Mouse (Mus musculus) MEL (cell line): ENCODE measurements around the gene Tesc. TPM values are rescaled to one million over a fixed set of nuclear protein-coding genes. Genes with fewer than 3 reads are reported as not detected.

Source experiments
- DNase-seq: peaks from one replicate; pipeline ENCODE4 v3.0.0; 2011; ENCODE audit warnings: low read depth, low spot score
- H3K27ac ChIP-seq: 2 replicates; pipeline ENCODE4 v1.5.1; 2012; ENCODE audit warnings: low read depth, mild to moderate bottlenecking, control low read depth, low read length, moderate library complexity; ENCODE audit not compliant: control insufficient read depth
- H3K27me3 ChIP-seq, 2 experiments: fragments of 150-350 bp in 1 of 2; sonication (generic) in 1 of 2; 2 replicates each; pipeline ENCODE4 v1.6.1; 2012; ENCODE audit warnings: low read length in 2 of 2, mild to moderate bottlenecking in 2 of 2, improper control_type of control experiment in 1 of 2, moderate library complexity in 1 of 2; ENCODE audit not compliant: insufficient read depth in 2 of 2, control insufficient read depth in 1 of 2
- H3K36me3 ChIP-seq, 2 experiments: 2 replicates each; pipeline ENCODE4 v1.6.1; 2012 to 2014; ENCODE audit warnings: low read length in 2 of 2, improper control_type of control experiment in 1 of 2, inconsistent platforms in 1 of 2, mild to moderate bottlenecking in 1 of 2; ENCODE audit not compliant: insufficient read depth in 2 of 2, control insufficient read depth in 1 of 2
- H3K4me1 ChIP-seq, 2 experiments: fragments of 150-350 bp in 1 of 2; sonication (generic) in 1 of 2; 2 replicates each; pipeline ENCODE4 v1.6.1; 2012; ENCODE audit warnings: low read length in 2 of 2, improper control_type of control experiment in 1 of 2, mild to moderate bottlenecking in 1 of 2; ENCODE audit not compliant: insufficient read depth in 2 of 2, control insufficient read depth in 1 of 2
- H3K4me3 ChIP-seq, 2 experiments: fragments of 150-350 bp in 1 of 2; sonication (generic) in 1 of 2; 2 replicates each; pipeline ENCODE4 v1.5.1; 2012; ENCODE audit warnings: low read depth in 2 of 2, low read length in 2 of 2, mild to moderate bottlenecking in 2 of 2, moderate library complexity in 2 of 2, control low read depth in 1 of 2, improper control_type of control experiment in 1 of 2; ENCODE audit not compliant: control insufficient read depth in 1 of 2, insufficient read depth in 1 of 2
- H3K79me2 ChIP-seq: 2 replicates; pipeline ENCODE4 v1.6.1; 2012; ENCODE audit warnings: mild to moderate bottlenecking, low read length, moderate library complexity; ENCODE audit not compliant: control insufficient read depth, poor library complexity, insufficient read depth
- H3K9ac ChIP-seq: 2 replicates; pipeline ENCODE4 v1.6.1; 2012; ENCODE audit warnings: low read depth, mild to moderate bottlenecking, control low read depth, low read length, moderate library complexity; ENCODE audit not compliant: control insufficient read depth, poor library complexity, severe bottlenecking
- H3K9me3 ChIP-seq: fragments of 150-350 bp; sonication (generic); replicated peaks from 2 replicates; pipeline ENCODE4 v1.6.1; 2012; ENCODE audit warnings: mild to moderate bottlenecking, low read length, improper control_type of control experiment, moderate library complexity; ENCODE audit not compliant: insufficient read depth
- BHLHE40 ChIP-seq: IDR thresholded peaks from 2 replicates; pipeline ENCODE4 v1.6.1; 2012; ENCODE audit warnings: low read depth, mild to moderate bottlenecking, inconsistent platforms, low read length, improper control_type of control experiment, borderline replicate concordance
- CHD2 ChIP-seq: IDR thresholded peaks from 2 replicates; pipeline ENCODE4 v1.6.1; 2011; ENCODE audit warnings: low read length, improper control_type of control experiment
- CTCF ChIP-seq, 3 experiments: IDR thresholded peaks in 2 of 3; conservative IDR thresholded peaks in 1 of 3; 2 replicates each; pipeline ENCODE4 v1.5.1; 2011 to 2012; ENCODE audit warnings: low read length in 3 of 3, low read depth in 2 of 3, mild to moderate bottlenecking in 2 of 3, improper control_type of control experiment in 1 of 3, inconsistent platforms in 1 of 3, mixed read lengths in 1 of 3, moderate library complexity in 1 of 3; ENCODE audit not compliant: control insufficient read depth in 1 of 3, insufficient read depth in 1 of 3, poor library complexity in 1 of 3, severe bottlenecking in 1 of 3
- E2F4 ChIP-seq: IDR thresholded peaks from 2 replicates; pipeline ENCODE4 v1.6.1; 2011; ENCODE audit warnings: low read depth, low read length, improper control_type of control experiment, borderline replicate concordance
- GABPA ChIP-seq: IDR thresholded peaks from 2 replicates; pipeline ENCODE4 v1.6.1; 2012; ENCODE audit warnings: low read depth, mild to moderate bottlenecking, inconsistent platforms, low read length, improper control_type of control experiment, moderate library complexity
- GATA1 ChIP-seq: IDR thresholded peaks from 2 replicates; pipeline ENCODE4 v1.6.1; 2011; ENCODE audit warnings: low read depth, low read length, improper control_type of control experiment
- MAZ ChIP-seq: IDR thresholded peaks from 2 replicates; pipeline ENCODE4 v1.6.1; 2012; ENCODE audit warnings: low read depth, mild to moderate bottlenecking, inconsistent platforms, low read length, improper control_type of control experiment
- MEF2A ChIP-seq: IDR thresholded peaks from 2 replicates; pipeline ENCODE4 v1.6.1; 2014; ENCODE audit warnings: low read depth, mild to moderate bottlenecking, inconsistent platforms, low read length, improper control_type of control experiment; ENCODE audit not compliant: poor library complexity, insufficient replicate concordance, severe bottlenecking; ENCODE audit errors: extremely low read depth
- MXI1 ChIP-seq: IDR thresholded peaks from 2 replicates; pipeline ENCODE4 v1.6.1; 2011; ENCODE audit warnings: mild to moderate bottlenecking, low read depth, low read length, improper control_type of control experiment
- MYB ChIP-seq: IDR thresholded peaks from 2 replicates; pipeline ENCODE4 v1.6.1; 2011; ENCODE audit warnings: mild to moderate bottlenecking, low read depth, low read length, improper control_type of control experiment
- NELFE ChIP-seq: IDR thresholded peaks from 2 replicates; pipeline ENCODE4 v1.6.1; 2011; ENCODE audit warnings: low read depth, low read length, improper control_type of control experiment
- TBP ChIP-seq: IDR thresholded peaks from 2 replicates; pipeline ENCODE4 v1.8.0; 2011; ENCODE audit warnings: low read depth, low read length, improper control_type of control experiment
- USF1 ChIP-seq: IDR thresholded peaks from 2 replicates; pipeline ENCODE4 v1.6.1; 2014; ENCODE audit warnings: low read depth, mild to moderate bottlenecking, inconsistent platforms, low read length, improper control_type of control experiment, moderate library complexity
- USF2 ChIP-seq, 2 experiments: IDR thresholded peaks; 2 replicates each; pipeline ENCODE4 v1.6.1; 2011 to 2012; ENCODE audit warnings: improper control_type of control experiment in 2 of 2, low read length in 2 of 2, borderline replicate concordance in 1 of 2, inconsistent platforms in 1 of 2, low read depth in 1 of 2, mild to moderate bottlenecking in 1 of 2; ENCODE audit not compliant: insufficient read depth in 1 of 2
- ZKSCAN1 ChIP-seq: IDR thresholded peaks from 2 replicates; pipeline ENCODE4 v1.6.1; 2012; ENCODE audit warnings: low read depth, mild to moderate bottlenecking, inconsistent platforms, low read length, improper control_type of control experiment, moderate library complexity
- polyA plus RNA-seq, 2 experiments: library from polyadenylated mRNA; stranded (reverse) in 1 of 2; unstranded in 1 of 2; fragments of >175 nt in 1 of 2; fragments of >200 nt in 1 of 2; gene quantifications; 2 replicates each; pipeline versions ENCODE4 v1.2.1 to v1.2.4; 2012; ENCODE audit warnings: low replicate concordance in 2 of 2, low read depth in 1 of 2; ENCODE audit not compliant: insufficient read length in 2 of 2, insufficient read depth in 1 of 2, missing spikeins in 1 of 2
- total RNA-seq: library from RNA; depleted of rRNA; stranded (reverse); fragments of 300-350 nt; gene quantifications from 2 replicates; pipeline ENCODE4 v1.2.3, GENCODE M21; 2012

Tesc gene
- total and polyA plus RNA-seq, 3 experiments: 0.07 TPM; not detected in 2

DNA sequence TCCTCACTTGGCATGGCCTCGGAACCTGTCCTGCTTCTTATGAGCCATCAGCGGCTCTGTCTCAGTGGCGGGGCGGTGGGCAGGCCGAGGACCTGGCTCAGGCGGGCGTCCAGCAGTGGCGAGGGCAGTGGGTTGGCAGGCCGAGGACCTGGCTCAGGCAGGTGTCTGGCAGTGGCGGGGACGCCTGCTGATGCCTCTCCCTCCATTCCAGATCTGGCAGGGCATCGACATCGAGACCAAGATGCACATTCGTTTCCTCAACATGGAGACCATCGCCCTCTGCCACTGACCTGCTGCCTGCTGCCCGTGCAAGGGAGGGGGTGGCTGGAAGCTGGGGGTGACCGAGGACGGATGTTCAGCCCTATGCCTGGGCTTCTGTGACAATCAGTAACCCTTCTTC, 33.8 kb downstream of the Tesc start:
- Histone ChIP-seq H3K9me3 (no peaks in the 10 kb centered on the region), H3K4me3 (no peak overlapping the region), H3K36me3 (no peaks in the 10 kb centered on the region), H3K79me2 (no peaks in the 10 kb centered on the region), H3K27me3 (no peaks in the 10 kb centered on the region), H3K4me1 (no peaks in the 10 kb centered on the region), H3K9ac (no peak overlapping the region), H3K27ac (no peak overlapping the region)
- TF ChIP-seq MXI1 (no peak), E2F4 (no peak), GABPA (no peak), ZKSCAN1 (no peak), BHLHE40 (no peak), CTCF (IDR thresholded peaks at IDR 0.05 in 2 of 3, conservative IDR thresholded peaks at IDR 0.05 in 1 of 3; ENCODE audit: control insufficient read depth in 1 of 3, insufficient read depth in 1 of 3, low read depth in 2 of 3, low read length in 3 of 3, poor library complexity in 1 of 3, severe bottlenecking in 1 of 3) (no peak), MEF2A (no peak), MYB (no peak), NELFE (no peak), TBP (no peak), USF2 (IDR thresholded peaks at IDR 0.05; ENCODE audit: borderline replicate concordance in 1 of 2, insufficient read depth in 1 of 2, low read depth in 1 of 2, low read length in 2 of 2) (no peak)
- no peak for DNase-seq

DNA sequence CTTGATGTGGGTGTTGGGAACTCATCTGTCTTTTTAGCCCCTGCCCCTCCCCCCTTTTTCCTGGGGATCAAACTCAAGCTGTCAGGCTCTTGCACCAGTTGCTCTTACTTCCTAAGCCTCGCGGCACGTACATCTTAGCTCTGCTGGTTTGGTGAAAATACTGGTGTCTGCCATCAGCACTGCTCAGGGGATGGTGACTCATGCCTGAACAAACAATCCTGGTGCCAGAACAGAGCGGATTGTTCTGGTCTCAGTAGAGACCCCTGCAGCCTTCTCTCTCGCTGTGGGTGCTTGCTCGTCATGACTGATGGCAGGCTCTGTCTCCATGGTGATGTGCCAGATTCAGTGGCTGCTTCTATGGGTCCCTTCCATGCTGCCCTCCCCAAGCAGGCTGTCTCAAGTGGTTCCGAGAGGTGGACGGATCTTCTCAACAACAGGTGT, 35.7 kb downstream of the Tesc start:
- no peak overlapping the region for H3K9ac ChIP-seq
- H3K27me3 ChIP-seq: no peaks in the 10 kb centered on the region
- H3K79me2 ChIP-seq: no peaks in the 10 kb centered on the region
- no peak overlapping the region for H3K27ac ChIP-seq
- TF ChIP-seq MAZ (no peak), CHD2 (no peak), GATA1 (no peak), TBP (no peak), USF1 (no peak), ZKSCAN1 (no peak), MEF2A (no peak)
- no peak for DNase-seq
- H3K4me3 ChIP-seq: no peak overlapping the region
- no peaks in the 10 kb centered on the region for H3K36me3 ChIP-seq
- no peaks in the 10 kb centered on the region for H3K9me3 ChIP-seq
- H3K4me1 ChIP-seq: no peaks in the 10 kb centered on the region
